Mouse (Mus musculus): ENCODE measurements around the gene Sh3pxd2a.

GRCm38 (mm10) chr19:47402976-47403375, 61.2 kb downstream of the Sh3pxd2a start:
- TF ChIP-seq EP300 (IDR thresholded peaks at IDR 0.05; ENCODE audit: low read depth in 1 of 2, low read length in 2 of 2) (no peak), ZNF384 (IDR thresholded peaks at IDR 0.05; ENCODE audit: low read depth, low read length) (no peak), USF2 (IDR thresholded peaks at IDR 0.05; ENCODE audit: borderline replicate concordance in 1 of 2, insufficient read depth in 1 of 2, low read depth in 1 of 2, low read length in 2 of 2) (no peak), MAX (IDR thresholded peaks at IDR 0.05; ENCODE audit: low read length) (no peak), MYB (IDR thresholded peaks at IDR 0.05; ENCODE audit: low read depth, low read length) (no peak), CTCF (IDR thresholded peaks at IDR 0.05 in 2 of 3, conservative IDR thresholded peaks at IDR 0.05 in 1 of 3; ENCODE audit: control insufficient read depth in 1 of 3, insufficient read depth in 1 of 3, low read depth in 2 of 3, low read length in 3 of 3, poor library complexity in 1 of 3, severe bottlenecking in 1 of 3) (no peak), TCF12 (IDR thresholded peaks at IDR 0.05; ENCODE audit: low read depth, low read length) (no peak), HCFC1 (IDR thresholded peaks at IDR 0.05; ENCODE audit: low read depth, low read length) (no peak)
